Mouse (Mus musculus): ENCODE measurements around the gene Rbck1.
A peak's percentile ranks its signal among the peaks of the same experiment; 100 is the strongest.

Rbck1 gene

GRCm38 (mm10) chr2:152332101-152332825 lies at the start of gene Rbck1:
TSS of gene Rbck1 (minus strand) at chr2:152332653.
- peak; percentile 97 for DNase-seq (ENCODE audit: low read depth, low spot score)

GRCm38 (mm10) chr2:152376345-152376741 lies 43.9 kb upstream of the Rbck1 start, which contains the start of gene Nrsn2:
TSS of gene Nrsn2 (minus strand) at chr2:152376638.
- no peak for DNase-seq (ENCODE audit: low read depth, low spot score)

DNA sequence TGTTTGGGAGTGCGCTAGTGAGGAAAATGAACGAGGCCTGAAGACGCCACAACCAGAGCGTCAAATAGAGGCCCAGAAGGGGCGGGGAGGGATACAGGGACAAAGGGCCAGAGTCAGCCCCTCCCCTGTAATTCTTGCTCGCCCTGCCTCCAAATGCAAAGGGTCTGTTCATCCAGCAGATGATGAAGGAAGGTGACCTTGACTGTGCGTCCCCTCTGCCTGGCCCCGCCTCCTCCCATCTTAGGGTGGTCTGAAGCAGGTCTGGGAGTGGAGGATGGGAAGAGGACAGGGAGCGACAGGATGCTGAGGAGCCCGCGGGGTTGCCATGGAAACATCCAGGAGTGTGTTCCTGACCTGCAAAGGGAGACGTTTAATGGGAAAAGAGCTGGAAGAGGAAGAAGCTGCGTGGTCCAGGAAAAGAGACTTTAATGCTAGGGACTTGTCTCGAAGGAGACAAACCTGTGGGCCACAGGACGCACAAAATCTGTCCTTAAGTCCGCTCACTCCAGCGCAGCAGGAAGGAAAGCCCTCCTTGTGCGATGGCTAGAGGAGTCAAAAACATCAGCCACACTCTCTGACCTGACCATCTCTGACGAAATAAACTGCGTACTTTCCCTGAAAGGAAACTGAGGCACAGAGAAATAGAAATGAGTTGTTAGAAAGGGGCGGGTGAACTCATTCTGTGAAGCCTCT lies 43.3 kb upstream of the Rbck1 start:
- DNase-seq (ENCODE audit: low read depth, low spot score): no peak

GRCm38 (mm10) chr2:152373547-152373946 lies 41.1 kb upstream of the Rbck1 start:
- DNase-seq (ENCODE audit: low read depth, low spot score): no peak

- no peak for DNase-seq (ENCODE audit: low read depth, low spot score)
Measured at GRCm38 (mm10) chr2:152372661-152373060, 40.2 kb upstream of the Rbck1 start.

GRCm38 (mm10) chr2:152372104-152372503 lies 39.7 kb upstream of the Rbck1 start:
- no peak for DNase-seq (ENCODE audit: low read depth, low spot score)

- peak; percentile 74 for DNase-seq (ENCODE audit: low read depth, low spot score)
Measured at GRCm38 (mm10) chr2:152368532-152369140, 36.2 kb upstream of the Rbck1 start.

- no peak for DNase-seq (ENCODE audit: low read depth, low spot score)
Measured at GRCm38 (mm10) chr2:152367917-152368316, 35.5 kb upstream of the Rbck1 start.

GRCm38 (mm10) chr2:152363245-152364147 lies 31.0 kb upstream of the Rbck1 start:
- peak; percentile 82 for DNase-seq (ENCODE audit: low read depth, low spot score)

DNA sequence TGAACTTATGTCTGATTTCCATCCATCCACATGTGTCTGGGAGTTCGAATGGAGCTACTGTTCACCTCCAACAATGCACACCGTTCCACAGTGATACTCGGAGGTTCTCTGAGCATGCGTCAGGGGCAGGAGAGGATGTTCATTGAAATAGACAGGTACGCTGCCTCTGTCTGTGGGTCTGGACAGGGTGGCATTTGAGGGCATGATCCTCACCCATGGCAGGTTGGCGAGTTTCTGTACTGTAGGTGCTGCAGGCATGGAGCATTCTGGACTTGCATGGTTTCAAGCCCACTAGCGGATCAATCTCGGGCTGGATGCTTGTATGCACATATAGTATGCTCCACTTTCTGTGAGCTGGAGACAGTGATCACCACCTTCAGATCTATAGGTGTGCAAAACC lies 28.7 kb upstream of the Rbck1 start:
- no peak for DNase-seq (ENCODE audit: low read depth, low spot score)

- DNase-seq (ENCODE audit: low read depth, low spot score): no peak
Measured at GRCm38 (mm10) chr2:152360271-152360775, 27.9 kb upstream of the Rbck1 start.

- no peak for DNase-seq (ENCODE audit: low read depth, low spot score)
Measured at GRCm38 (mm10) chr2:152359616-152360015, 27.2 kb upstream of the Rbck1 start.

DNA sequence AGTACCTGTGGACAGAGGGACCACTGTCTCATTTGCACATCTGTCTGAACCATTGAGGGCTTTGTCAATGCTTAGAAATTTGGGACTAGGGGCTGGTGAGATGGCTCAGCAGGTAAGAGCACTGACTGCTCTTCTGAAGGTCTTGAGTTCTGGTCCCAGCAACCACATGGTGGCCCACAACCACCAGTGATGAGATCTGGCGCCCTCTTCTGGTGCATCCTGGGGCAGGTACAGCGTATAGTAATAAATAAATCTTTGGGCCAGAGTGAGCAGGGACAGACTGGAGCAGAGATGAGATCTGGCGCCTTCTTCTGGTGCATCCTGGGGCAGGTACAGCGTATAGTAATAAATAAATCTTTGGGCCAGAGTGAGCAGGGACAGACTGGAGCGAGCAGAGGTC lies 26.5 kb upstream of the Rbck1 start:
- DNase-seq (ENCODE audit: low read depth, low spot score): peak; percentile 39

DNA sequence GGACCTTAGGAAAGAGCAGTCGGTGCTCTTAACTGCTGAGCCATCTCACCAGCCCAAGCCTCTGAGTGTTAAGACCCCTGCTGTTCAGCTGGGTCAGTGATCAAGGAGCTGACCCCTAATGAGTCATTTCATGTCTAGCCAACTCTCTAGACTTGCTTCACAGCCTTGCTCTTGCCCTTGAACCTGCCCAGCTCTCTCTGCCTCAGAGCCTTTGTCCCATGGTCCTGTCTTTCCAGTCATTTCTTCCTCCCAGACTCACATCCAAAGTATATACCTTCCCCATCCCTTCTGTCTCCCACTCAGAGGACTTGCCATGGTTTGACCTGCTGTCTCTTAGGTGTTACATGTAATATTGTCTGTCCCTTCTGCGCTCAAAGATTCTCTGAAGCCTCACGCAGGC lies 24.8 kb upstream of the Rbck1 start:
- DNase-seq (ENCODE audit: low read depth, low spot score): no peak

GRCm38 (mm10) chr2:152349842-152350540 lies 17.5 kb upstream of the Rbck1 start:
- DNase-seq (ENCODE audit: low read depth, low spot score): no peak

GRCm38 (mm10) chr2:152349205-152349604 lies 16.8 kb upstream of the Rbck1 start:
- no peak for DNase-seq (ENCODE audit: low read depth, low spot score)

DNA sequence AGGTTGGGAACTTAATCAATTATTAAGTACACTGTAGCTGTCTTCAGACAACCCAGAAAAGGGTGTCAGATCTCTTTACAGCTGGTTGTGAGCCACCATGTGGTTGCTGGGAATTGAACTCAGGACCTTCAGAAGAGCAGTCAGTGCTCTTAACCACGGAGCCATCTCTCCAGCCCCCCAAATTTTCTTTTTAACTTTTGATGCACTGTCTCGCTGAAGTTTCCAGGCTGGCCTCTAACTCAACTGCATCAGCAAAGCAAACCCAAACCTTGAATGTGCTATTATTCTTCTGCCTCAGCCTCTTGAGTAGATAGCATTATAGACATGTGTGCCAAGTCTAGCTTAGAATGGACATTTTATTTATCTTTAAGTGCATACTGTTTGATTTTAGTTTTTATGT lies 15.3 kb upstream of the Rbck1 start:
- no peak for DNase-seq (ENCODE audit: low read depth, low spot score)

DNA sequence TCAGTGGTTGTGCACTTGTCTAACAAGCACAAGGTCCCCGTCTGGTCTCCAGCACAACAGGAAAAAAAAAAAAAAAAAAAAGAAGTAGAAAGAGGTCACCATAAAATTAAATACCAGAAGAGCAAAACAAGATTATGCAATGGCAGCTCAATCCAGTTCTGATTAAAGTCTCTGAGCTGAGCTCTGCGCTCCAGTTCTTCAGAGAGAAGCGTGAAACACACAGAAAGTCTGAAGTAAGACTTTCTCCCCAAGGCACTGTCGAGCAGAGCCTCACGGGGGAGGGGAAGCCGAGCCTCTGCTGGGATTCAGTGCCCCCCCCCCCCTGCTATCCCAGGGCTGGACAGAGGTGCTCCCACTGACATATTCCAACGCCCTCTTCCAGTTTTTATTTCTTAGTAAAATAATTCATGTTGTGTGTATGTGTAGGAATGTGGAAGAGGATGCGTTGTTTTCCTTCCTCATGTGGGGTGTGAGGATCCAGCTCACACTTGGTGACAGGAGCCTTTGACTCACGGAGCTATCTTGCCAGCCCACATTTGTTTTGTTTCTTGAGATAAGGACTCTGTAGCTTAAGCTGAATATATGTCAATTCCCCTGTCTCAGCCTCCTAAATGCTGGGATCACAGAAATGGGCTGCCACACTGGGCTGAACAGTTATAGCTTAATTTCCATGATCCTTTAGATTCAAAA lies 14.5 kb upstream of the Rbck1 start:
- no peak for DNase-seq (ENCODE audit: low read depth, low spot score)

- no peak for DNase-seq (ENCODE audit: low read depth, low spot score)
Measured at GRCm38 (mm10) chr2:152345393-152345792, 12.9 kb upstream of the Rbck1 start.

DNA sequence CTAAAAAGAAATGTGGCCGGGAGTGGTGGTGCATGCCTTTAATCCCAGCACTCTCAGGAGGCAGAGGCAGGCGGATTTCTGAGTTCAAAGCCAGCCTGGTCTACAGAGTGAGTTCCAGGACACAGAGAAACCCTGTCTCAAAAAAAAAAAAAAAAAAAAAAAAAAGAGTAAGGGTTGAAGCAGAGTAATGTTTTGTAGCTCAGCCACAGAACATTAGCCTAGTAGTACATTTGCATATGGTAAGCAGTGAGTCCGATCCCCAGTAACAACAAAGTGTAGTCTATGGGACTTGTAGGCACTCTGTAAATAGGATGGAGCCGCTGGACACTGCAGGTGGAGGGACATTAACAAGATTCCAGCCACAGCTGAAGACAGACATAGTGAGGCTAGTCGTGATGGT lies 12.5 kb upstream of the Rbck1 start:
- DNase-seq (ENCODE audit: low read depth, low spot score): no peak
